Mouse (Mus musculus) hindbrain, embryonic 13.5 days (tissue): Measurements from ENCODE around the gene Otx1. TPM values are rescaled to one million over a fixed set of nuclear protein-coding genes. Genes with fewer than 3 reads are reported as not detected.

Experiments used
- ATAC-seq: fragments of 200-750 bp; cut with Nextera tagmentation; 2 replicates; pipeline ENCODE4 v1.8.0; 2017; ENCODE audit warnings: moderate TSS enrichment; ENCODE audit not compliant: low FRiP score
- H3K27ac ChIP-seq: fragments of 300-500 bp; sonication (generic); 2 replicates; pipeline ENCODE4 v1.5.1; 2015; ENCODE audit warnings: inconsistent platforms, mild to moderate bottlenecking, moderate library complexity
- H3K27me3 ChIP-seq: fragments of 300-500 bp; sonication (generic); 2 replicates; pipeline ENCODE4 v1.6.1; 2015; ENCODE audit warnings: mild to moderate bottlenecking, inconsistent platforms
- H3K36me3 ChIP-seq: fragments of 300-500 bp; sonication (generic); 2 replicates; pipeline ENCODE4 v1.6.1; 2015; ENCODE audit warnings: mild to moderate bottlenecking, inconsistent platforms
- H3K4me1 ChIP-seq: fragments of 300-500 bp; sonication (generic); replicated peaks from 2 replicates; pipeline ENCODE4 v1.6.1; 2015; ENCODE audit warnings: inconsistent platforms
- H3K4me2 ChIP-seq: fragments of 300-500 bp; sonication (generic); 2 replicates; pipeline ENCODE4 v1.6.1; 2015; ENCODE audit warnings: inconsistent platforms, mild to moderate bottlenecking, moderate library complexity
- H3K4me3 ChIP-seq: fragments of 300-500 bp; sonication (generic); 2 replicates; pipeline ENCODE4 v1.5.1; 2015; ENCODE audit warnings: mild to moderate bottlenecking, inconsistent platforms
- H3K9ac ChIP-seq: fragments of 300-500 bp; sonication (generic); 2 replicates; pipeline ENCODE4 v1.6.1; 2015; ENCODE audit warnings: mild to moderate bottlenecking, inconsistent platforms
- H3K9me3 ChIP-seq: fragments of 300-500 bp; sonication (generic); 2 replicates; pipeline ENCODE4 v1.6.1; 2016; ENCODE audit warnings: inconsistent platforms
- WGBS: fragments of 180-500 bp; shearing (Covaris S2); methylation state at CpG from one replicate; pipeline ENCODE4 v1.1.7; 2015; 5-methylcytosine and 5-hydroxymethylcytosine counted together
- polyA plus RNA-seq: library from polyadenylated mRNA; unstranded; fragments of >200 nt; fragmentation: Nextera tagmentation; extraction: Ambion mirVana; gene quantifications from 2 replicates; pipeline ENCODE4 v1.2.1, GENCODE M21; 2015

Gene Otx1
- polyA plus RNA-seq, 1 experiment from 2014 or later, result 1.6 TPM

GRCm38 (mm10) chr11:22006471-22007087 lies 3.9 kb upstream of the Otx1 start:
- Histone ChIP-seq H3K4me3 (no peak overlapping the region), H3K4me1 (peaks cover 26% of the 10 kb centered on the region), H3K9ac (no peak overlapping the region), H3K9me3 (no peaks in the 10 kb centered on the region), H3K36me3 (no peaks in the 10 kb centered on the region), H3K4me2 (peak overlapping the region; percentile 30), H3K27me3 (peaks cover 90% of the 10 kb centered on the region), H3K27ac (0 out of 2 replicates have a peak overlapping the region, but pooled peaks have one; percentile 30)
- no peak for ATAC-seq
- WGBS, result 23% methylated on average over 12 of the region's 12 CpGs

- Histone ChIP-seq H3K27me3 (peaks cover 90% of the 10 kb centered on the region), H3K27ac (no peak overlapping the region), H3K36me3 (no peaks in the 10 kb centered on the region), H3K4me2 (no peak overlapping the region), H3K9me3 (no peaks in the 10 kb centered on the region), H3K9ac (no peak overlapping the region), H3K4me3 (no peak overlapping the region), H3K4me1 (peaks cover 37% of the 10 kb centered on the region)
- ATAC-seq, result no peak
- 8% methylated on average over 9 of the region's 9 CpGs for WGBS
Measured at GRCm38 (mm10) chr11:22005281-22005870, 2.7 kb upstream of the Otx1 start.

- H3K4me1 ChIP-seq, result peaks cover 39% of the 10 kb centered on the region
- peaks cover 93% of the 10 kb centered on the region for H3K27me3 ChIP-seq
- no peaks in the 10 kb centered on the region for H3K9me3 ChIP-seq
- WGBS, result 2% methylated on average over 18 of the region's 18 CpGs
- H3K4me2 ChIP-seq, result 0 out of 2 replicates have a peak overlapping the region, but pooled peaks have one; percentile 4
- no peak overlapping the region for H3K9ac ChIP-seq
- H3K4me3 ChIP-seq, result no peak overlapping the region
- ATAC-seq, result peak; percentile 12; the same call in 1 of the 2 replicates
- no peak overlapping the region for H3K27ac ChIP-seq
- no peaks in the 10 kb centered on the region for H3K36me3 ChIP-seq
Measured at GRCm38 (mm10) chr11:22004331-22004841, 1.7 kb upstream of the Otx1 start.

GRCm38 (mm10) chr11:22003341-22003981 lies 764 bp upstream of the Otx1 start:
- H3K9ac ChIP-seq, result 0 out of 2 replicates have a peak overlapping the region, but pooled peaks have one; percentile 5
- peak overlapping the region; percentile 14 for H3K4me3 ChIP-seq
- ATAC-seq, result no peak

GRCm38 (mm10) chr11:22002062-22002782 lies 475 bp downstream of the Otx1 start:
- 0 out of 2 replicates have a peak overlapping the region, but pooled peaks have one; percentile 24 for H3K9ac ChIP-seq
- peaks cover 25% of the 10 kb centered on the region for H3K4me1 ChIP-seq
- no peaks in the 10 kb centered on the region for H3K9me3 ChIP-seq
- H3K36me3 ChIP-seq, result no peaks in the 10 kb centered on the region
- peak overlapping the region; percentile 30; the same call in 1 of the 2 replicates for H3K27ac ChIP-seq
- no peak for ATAC-seq
- peak overlapping the region; percentile 59 for H3K4me2 ChIP-seq
- H3K27me3 ChIP-seq, result peaks cover 98% of the 10 kb centered on the region
- H3K4me3 ChIP-seq, result peak overlapping the region; percentile 40
- under 1% methylated on average over 34 of the region's 34 CpGs for WGBS

More at GRCm38 (mm10) chr11:22003341-22003981, 764 bp upstream of the Otx1 start:
- H3K9me3 ChIP-seq, result no peaks in the 10 kb centered on the region
- peak overlapping the region; percentile 59; the same call in 1 of the 2 replicates for H3K4me2 ChIP-seq
- peaks cover 38% of the 10 kb centered on the region for H3K4me1 ChIP-seq
- H3K36me3 ChIP-seq, result no peaks in the 10 kb centered on the region
- no peak overlapping the region for H3K27ac ChIP-seq
- peaks cover 98% of the 10 kb centered on the region for H3K27me3 ChIP-seq
- under 1% methylated on average over 31 of the region's 31 CpGs for WGBS

GRCm38 (mm10) chr11:22001321-22002061 lies 1.2 kb downstream of the Otx1 start:
- H3K27ac ChIP-seq, result peak overlapping the region; percentile 30; the same call in 1 of the 2 replicates
- WGBS, result under 1% methylated on average over 47 of the region's 59 CpGs
- peak overlapping the region; percentile 40 for H3K4me3 ChIP-seq
- H3K27me3 ChIP-seq, result peaks cover 98% of the 10 kb centered on the region
- peaks cover 31% of the 10 kb centered on the region for H3K4me1 ChIP-seq
- H3K9me3 ChIP-seq, result no peaks in the 10 kb centered on the region
- peak overlapping the region; percentile 59 for H3K4me2 ChIP-seq
- H3K36me3 ChIP-seq, result no peaks in the 10 kb centered on the region
- H3K9ac ChIP-seq, result 0 out of 2 replicates have a peak overlapping the region, but pooled peaks have one; percentile 24
- ATAC-seq, result peak; percentile 74

- Histone ChIP-seq H3K36me3 (no peaks in the 10 kb centered on the region), H3K4me1 (peaks cover 34% of the 10 kb centered on the region), H3K27me3 (peaks cover 98% of the 10 kb centered on the region), H3K27ac (no peak overlapping the region), H3K9me3 (no peaks in the 10 kb centered on the region), H3K4me3 (peak overlapping the region; percentile 40), H3K9ac (no peak overlapping the region), H3K4me2 (peak overlapping the region; percentile 59)
- 2% methylated on average over 47 of the region's 48 CpGs for WGBS
- no peak for ATAC-seq
Measured at GRCm38 (mm10) chr11:22000316-22001076, 2.2 kb downstream of the Otx1 start.

- H3K9ac ChIP-seq, result no peak overlapping the region
- H3K4me3 ChIP-seq, result peak overlapping the region; percentile 40
- 4% methylated on average over 31 of the region's 31 CpGs for WGBS
- 0 out of 2 replicates have a peak overlapping the region, but pooled peaks have one; percentile 1 for H3K4me2 ChIP-seq
- peaks cover 33% of the 10 kb centered on the region for H3K4me1 ChIP-seq
- no peak for ATAC-seq
- H3K27ac ChIP-seq, result no peak overlapping the region
- H3K36me3 ChIP-seq, result no peaks in the 10 kb centered on the region
- peaks cover 97% of the 10 kb centered on the region for H3K27me3 ChIP-seq
- H3K9me3 ChIP-seq, result no peaks in the 10 kb centered on the region
Measured at GRCm38 (mm10) chr11:21999396-22000315, 3.0 kb downstream of the Otx1 start.

GRCm38 (mm10) chr11:21998141-21999047 lies 4.3 kb downstream of the Otx1 start:
- Histone ChIP-seq H3K4me2 (no peak overlapping the region), H3K9me3 (no peaks in the 10 kb centered on the region), H3K36me3 (no peaks in the 10 kb centered on the region), H3K4me3 (no peak overlapping the region), H3K9ac (no peak overlapping the region), H3K27ac (no peak overlapping the region), H3K4me1 (peaks cover 32% of the 10 kb centered on the region), H3K27me3 (peaks cover 97% of the 10 kb centered on the region)
- WGBS, result 4% methylated on average over 32 of the region's 32 CpGs
- ATAC-seq, result no peak
